Mouse (Mus musculus) layer of hippocampus, adult 9-11 months (tissue): ENCODE measurements at regions not wholly inside any gene's neighbourhood (a gene's known extent, or its start where the extent isn't known, plus 50 kb on each side); places are given as distances from the start of the nearest gene placed in this dataset.

Experiments used
- DNase-seq: peaks from one replicate; pipeline ENCODE4 v3.0.0; 2022

GRCm38 (mm10) chr5:126606756-126607155 lies 634.9 kb upstream of the Tmem132c start:
- DNase-seq, result no peak

GRCm38 (mm10) chr5:126612571-126612970 lies 629.0 kb upstream of the Tmem132c start:
- DNase-seq, result no peak

DNA sequence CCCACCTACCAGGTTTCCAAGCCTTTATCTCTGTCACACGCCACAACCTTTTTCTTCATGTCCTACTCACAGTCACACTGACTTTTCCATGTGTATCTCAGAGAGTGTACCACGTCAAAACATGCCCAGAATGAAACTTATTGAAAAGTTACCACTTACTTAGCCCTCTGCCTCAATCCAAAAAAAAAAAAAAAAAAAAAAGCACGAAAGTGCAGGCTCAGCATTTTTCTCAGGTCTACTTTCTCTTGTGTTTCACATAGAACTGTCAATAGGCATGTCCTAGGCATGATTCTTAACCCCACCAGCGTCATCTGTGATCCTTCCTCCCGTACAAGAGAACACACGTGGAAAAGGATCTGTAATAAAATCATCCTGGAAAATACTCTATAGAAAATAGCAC lies 619.1 kb upstream of the Tmem132c start:
- no peak for DNase-seq

- DNase-seq, result peak; percentile 14
These were observed 618.4 kb upstream of the Tmem132c start for GRCm38 (mm10) chr5:126623205-126623604.

GRCm38 (mm10) chr5:126629826-126630225 lies 611.8 kb upstream of the Tmem132c start:
- DNase-seq, result no peak

DNA sequence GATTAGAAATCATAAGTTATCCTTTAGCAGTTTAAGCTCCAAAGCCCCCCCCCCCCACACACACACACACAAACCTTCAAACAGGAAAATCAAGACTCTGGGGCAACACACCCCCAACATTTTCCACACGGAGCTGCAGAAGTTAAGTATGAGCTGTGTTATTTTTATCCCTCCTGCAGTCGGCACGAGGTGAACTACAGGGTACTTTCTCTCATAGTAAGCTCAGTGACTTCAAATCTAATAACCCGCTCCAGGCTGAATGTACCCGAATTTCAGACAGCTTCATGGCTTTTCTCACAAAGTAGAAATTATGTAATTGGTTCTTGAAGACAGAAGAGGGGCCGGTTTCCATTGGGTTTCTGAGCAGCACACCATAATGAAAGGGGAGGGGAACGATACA lies 591.2 kb upstream of the Tmem132c start:
- no peak for DNase-seq

DNA sequence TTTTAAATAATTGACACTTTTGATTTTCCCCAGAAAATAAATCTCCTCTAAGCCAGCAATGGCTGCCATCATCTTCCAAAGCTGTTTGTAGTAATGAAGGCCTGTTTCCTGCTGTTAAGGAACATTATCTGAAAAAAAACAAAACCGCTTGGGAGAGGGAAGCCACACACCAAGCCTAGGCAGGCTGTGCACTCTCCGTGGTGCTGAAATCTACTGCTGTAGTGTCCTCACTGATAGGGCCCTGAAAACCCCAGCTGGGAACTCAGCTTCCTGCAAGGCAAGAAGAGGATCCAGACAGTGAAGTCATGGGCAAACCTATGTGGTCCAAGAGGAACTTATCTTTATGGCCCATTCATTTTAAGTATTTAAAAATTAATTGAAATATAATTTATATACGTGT lies 590.2 kb upstream of the Tmem132c start:
- no peak for DNase-seq

DNA sequence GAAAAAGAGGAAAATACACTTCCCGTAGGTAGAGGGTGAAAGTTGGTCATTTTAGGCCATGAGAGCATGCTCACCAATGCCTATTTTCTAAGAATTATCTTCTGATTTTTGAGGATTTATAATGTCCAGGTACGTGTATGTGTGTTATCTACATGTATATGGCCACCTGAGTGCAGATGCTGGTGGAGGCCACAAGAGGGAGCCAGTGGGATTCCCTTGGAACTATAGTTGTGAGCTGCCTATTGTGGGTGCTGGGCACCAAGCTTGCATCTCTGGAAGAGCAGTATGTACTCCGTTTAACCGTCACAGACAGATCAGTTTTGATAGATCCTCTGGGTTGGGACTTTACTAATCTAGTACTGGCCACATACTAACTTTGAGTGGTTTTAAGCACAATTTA lies 579.0 kb upstream of the Tmem132c start:
- DNase-seq, result no peak

DNA sequence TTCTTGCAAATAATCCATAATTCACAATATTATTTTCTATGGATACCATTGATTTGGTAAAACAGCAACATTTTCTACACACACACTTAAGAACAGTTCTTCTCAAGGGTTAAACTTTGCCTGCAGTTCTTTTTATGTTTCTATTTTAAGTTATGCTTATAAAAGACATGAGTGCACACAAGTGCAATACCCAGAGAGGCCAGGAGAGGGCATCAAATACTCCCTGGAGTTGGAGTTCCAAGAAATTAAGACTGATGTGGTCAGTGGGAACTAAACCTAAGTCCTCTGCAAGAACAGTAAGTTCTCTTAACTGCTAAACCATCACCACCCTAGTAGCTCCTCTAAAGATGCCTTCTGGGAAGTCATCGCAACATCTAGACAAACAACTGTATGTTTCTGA lies 570.5 kb upstream of the Tmem132c start:
- peak; percentile 27 for DNase-seq

- no peak for DNase-seq
These were observed 561.3 kb upstream of the Tmem132c start for GRCm38 (mm10) chr5:126680262-126680661.

- no peak for DNase-seq
These were observed 542.3 kb upstream of the Tmem132c start for GRCm38 (mm10) chr5:126699314-126699713.

DNA sequence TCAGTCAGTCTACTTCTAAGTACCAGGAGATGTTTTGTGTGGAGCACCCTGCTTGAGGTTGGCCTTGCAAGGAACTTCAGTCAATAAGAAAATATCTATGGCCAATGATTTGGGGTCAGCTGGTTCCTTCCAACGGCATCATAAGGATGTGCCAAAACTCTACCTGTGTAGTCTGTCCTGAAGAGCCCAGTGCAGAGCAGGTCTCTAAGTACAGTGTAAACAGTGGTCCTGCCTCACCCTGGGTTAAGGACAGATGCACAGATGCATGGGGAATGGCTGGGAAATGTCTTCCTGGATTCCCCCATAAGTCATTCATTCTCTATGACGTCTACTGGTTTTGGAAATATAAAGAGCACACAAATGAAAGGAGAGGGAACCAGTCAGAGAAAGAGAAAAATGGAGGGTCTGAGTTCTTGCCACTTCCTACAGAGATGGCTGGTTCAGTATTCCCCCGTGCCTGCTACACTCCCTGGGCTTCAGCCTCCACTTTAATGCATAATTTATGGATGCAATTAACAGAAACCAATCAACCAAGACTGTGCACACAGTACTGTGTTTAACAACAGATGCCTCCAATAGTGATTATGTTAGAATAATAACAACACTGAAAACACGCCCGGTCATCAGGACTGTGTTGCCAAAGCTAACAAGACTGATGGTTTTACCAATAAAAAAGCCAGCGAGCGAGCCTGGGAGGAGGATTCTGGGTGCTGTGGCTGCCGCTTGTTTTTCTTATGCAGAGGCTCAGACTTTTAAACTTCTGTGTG lies 537.9 kb upstream of the Tmem132c start:
- DNase-seq, result no peak

- DNase-seq, result peak; percentile 32
These were observed 535.7 kb upstream of the Tmem132c start for GRCm38 (mm10) chr5:126705871-126706270.

GRCm38 (mm10) chr5:126706701-126707100 lies 534.9 kb upstream of the Tmem132c start:
- DNase-seq, result peak; percentile 18

GRCm38 (mm10) chr5:126714672-126715071 lies 526.9 kb upstream of the Tmem132c start:
- DNase-seq, result peak; percentile 38

GRCm38 (mm10) chr5:126718421-126718820 lies 523.2 kb upstream of the Tmem132c start:
- DNase-seq, result no peak

GRCm38 (mm10) chr5:126721300-126721699 lies 520.3 kb upstream of the Tmem132c start:
- no peak for DNase-seq

DNA sequence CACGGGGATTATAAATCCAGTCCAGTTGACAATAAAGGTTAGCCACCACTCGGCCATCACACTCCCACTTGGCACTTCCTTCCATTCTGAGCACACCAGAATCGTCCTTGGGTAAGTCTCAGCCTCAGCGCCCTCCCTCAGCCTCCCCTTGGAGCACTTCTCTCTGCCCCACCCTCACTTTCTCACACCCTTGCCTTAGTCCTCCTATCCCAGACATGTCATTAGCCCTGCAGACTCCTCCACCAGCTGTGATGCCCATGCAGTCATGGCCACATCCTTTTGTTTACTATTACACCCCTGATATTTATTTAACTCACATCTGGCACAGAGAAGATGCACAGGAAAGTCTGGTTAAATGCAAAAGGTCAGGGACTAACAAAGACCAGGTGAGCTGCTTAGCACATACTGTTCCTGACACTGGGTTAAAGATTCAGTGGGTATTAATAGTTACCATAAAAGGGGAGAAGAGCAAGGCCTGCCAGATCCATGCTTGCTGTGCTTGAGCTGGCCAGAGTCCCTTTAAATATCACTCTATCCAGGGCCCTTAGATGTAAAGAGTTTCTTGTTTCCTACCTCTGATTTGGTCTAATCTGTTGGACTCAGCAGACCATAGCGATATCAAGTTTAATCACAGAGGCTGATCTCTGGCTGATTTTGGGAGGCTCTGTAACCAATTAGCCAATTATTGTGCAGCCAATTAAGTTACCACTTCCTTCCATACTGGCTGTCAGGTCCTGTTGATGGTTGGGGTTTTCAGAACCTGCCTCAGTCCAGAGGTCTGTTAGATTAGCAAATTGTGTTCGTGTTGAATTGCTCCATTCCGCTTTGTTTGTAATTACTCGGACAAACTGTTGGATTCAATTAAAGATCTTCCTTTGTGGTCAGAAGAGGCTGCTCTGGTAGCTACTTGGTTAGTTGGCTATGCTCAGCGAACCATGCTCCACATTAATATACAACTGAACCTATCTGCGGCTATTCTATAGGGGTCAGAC lies 518.0 kb upstream of the Tmem132c start:
- DNase-seq, result no peak

DNA sequence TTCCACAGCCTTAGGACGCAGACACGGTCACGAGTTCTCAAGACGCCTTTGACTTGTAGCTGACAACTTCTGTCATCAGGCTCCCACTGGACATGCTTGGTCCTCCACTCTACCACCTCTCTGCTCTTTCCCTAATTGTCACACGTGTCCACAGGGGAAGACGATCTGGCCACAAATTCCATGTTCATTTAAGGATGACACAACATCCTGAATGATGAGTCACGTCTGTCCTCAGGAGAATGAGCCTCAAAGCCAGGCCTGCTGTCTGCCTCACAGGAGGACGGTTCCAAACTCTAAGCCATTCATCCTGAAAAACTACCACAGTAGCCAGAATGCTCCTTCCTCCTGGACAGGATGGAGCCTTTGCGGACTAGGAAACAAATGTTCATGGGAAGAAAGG lies 517.3 kb upstream of the Tmem132c start:
- DNase-seq, result no peak

DNA sequence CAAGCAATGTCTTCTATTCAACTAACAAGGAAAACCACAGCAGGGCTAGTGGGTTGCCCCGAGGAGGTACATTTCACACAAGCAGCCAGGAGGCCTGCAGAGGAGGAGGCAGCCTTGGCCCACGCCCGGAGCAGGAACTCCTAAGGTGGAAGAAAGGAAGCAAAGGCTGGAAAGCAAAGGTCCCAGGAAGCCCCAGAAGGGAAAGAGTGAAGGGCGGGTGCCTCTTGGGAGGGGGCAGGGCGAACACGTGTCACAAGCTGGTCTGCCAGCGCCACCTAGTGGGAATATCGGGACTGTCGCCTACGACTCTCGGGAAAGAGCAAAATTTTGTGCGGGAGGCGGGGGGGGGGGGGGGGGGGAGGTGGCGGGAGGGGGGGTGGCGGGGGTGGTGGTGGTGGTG lies 508.1 kb upstream of the Tmem132c start:
- peak; percentile 76 for DNase-seq

DNA sequence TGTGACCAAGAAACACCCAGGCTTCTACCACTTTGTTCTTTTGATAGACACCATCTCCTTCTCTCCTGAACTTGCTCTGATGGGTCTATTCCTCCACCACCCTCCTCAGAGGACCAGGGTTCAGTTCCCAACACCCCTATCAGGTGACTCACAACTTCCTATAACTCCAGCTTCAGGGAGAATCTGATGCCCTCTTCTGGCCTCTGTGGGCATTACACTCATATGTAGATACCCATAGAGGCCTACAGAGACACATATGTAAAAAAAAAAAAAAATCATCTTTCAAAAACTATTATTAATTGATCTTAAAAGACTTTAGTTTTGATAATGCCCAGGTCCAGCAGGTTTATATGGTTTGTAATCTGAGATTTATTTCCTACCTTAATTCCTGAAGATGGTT lies 505.9 kb upstream of the Tmem132c start:
- DNase-seq, result no peak

GRCm38 (mm10) chr5:126737681-126738080 lies 503.9 kb upstream of the Tmem132c start:
- DNase-seq, result no peak

GRCm38 (mm10) chr5:126740861-126741410 lies 500.7 kb upstream of the Tmem132c start:
- no peak for DNase-seq

DNA sequence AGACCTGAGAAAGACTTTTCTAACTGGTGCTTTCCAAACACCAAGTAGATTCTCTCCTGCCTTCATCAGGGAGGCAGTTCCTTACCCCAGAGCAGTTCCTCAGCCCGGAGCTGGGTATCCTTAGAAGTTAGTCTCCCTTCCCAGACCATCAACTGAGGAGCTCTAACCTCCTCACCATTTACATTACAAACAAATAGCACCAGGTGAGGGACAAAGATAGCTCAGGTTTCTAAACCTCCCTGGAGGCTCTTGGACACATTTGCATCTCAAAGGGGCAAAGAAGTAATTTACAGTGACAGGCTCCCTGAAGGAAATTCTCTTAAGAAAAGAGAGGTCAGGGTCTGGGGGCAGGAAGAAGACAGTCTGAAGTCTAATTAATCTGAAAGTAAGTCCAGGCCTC lies 486.5 kb upstream of the Tmem132c start:
- DNase-seq, result no peak
